Mouse (Mus musculus): Measurements from ENCODE around the gene Grk6.

Grk6 gene

GRCm38 (mm10) chr13:55465830-55466440 is 21.1 kb downstream of the Grk6 start:
- DNase-seq: no peak

- DNase-seq: no peak
Measured at GRCm38 (mm10) chr13:55468851-55469560, 24.1 kb downstream of the Grk6 start.

- DNase-seq: no peak
Measured at GRCm38 (mm10) chr13:55470372-55470771, 25.5 kb downstream of the Grk6 start.

- peak; percentile 79 for DNase-seq
Measured at GRCm38 (mm10) chr13:55471156-55471818, 26.4 kb downstream of the Grk6 start.

GRCm38 (mm10) chr13:55471819-55472131 is 26.9 kb downstream of the Grk6 start:
- no peak for DNase-seq

- peak; percentile 87 for DNase-seq
Measured at GRCm38 (mm10) chr13:55472132-55473022, 27.5 kb downstream of the Grk6 start.

GRCm38 (mm10) chr13:55473076-55473831 is 28.4 kb downstream of the Grk6 start:
- no peak for DNase-seq

- no peak for DNase-seq
Measured at GRCm38 (mm10) chr13:55473961-55474360, 29.1 kb downstream of the Grk6 start.

- peak; percentile 82 for DNase-seq
Measured at GRCm38 (mm10) chr13:55474621-55475069, 29.8 kb downstream of the Grk6 start.

GRCm38 (mm10) chr13:55475750-55476149 is 30.9 kb downstream of the Grk6 start:
- DNase-seq: no peak

- DNase-seq: no peak
Measured at GRCm38 (mm10) chr13:55476256-55476655, 31.4 kb downstream of the Grk6 start.

GRCm38 (mm10) chr13:55477492-55477891 is 32.6 kb downstream of the Grk6 start:
- DNase-seq: no peak

- DNase-seq: no peak
Measured at GRCm38 (mm10) chr13:55478036-55478435, 33.2 kb downstream of the Grk6 start.

GRCm38 (mm10) chr13:55479008-55479407 is 34.1 kb downstream of the Grk6 start:
- DNase-seq: no peak

- no peak for DNase-seq
Measured at GRCm38 (mm10) chr13:55479929-55480328, 35.1 kb downstream of the Grk6 start.

- DNase-seq: no peak
Measured at GRCm38 (mm10) chr13:55482542-55482941, 37.7 kb downstream of the Grk6 start.

GRCm38 (mm10) chr13:55483071-55483470 is 38.2 kb downstream of the Grk6 start:
- no peak for DNase-seq

GRCm38 (mm10) chr13:55483593-55483992 is 38.7 kb downstream of the Grk6 start:
- peak; percentile 96 for DNase-seq

GRCm38 (mm10) chr13:55484520-55485088 is 39.7 kb downstream of the Grk6 start:
- no peak for DNase-seq

- peak; percentile 28 for DNase-seq
Measured at GRCm38 (mm10) chr13:55486029-55486794, 41.3 kb downstream of the Grk6 start.
